Mouse (Mus musculus): ENCODE data around the gene D13Ertd608e.
"Not testable (repeated sequence)": the region's sequence is repeated elsewhere in the genome, so short reads cannot be mapped to it uniquely, and the experiment has no call there.

Gene D13Ertd608e

GRCm38 (mm10) chr13:119835320-119836056 is at the start of gene D13Ertd608e:
TSS of gene D13Ertd608e (plus strand) at chr13:119836006.
- in situ Hi-C loops (cut with MseI, MboI): not testable (repeated sequence)

GRCm38 (mm10) chr13:119789851-119790717 is 45.7 kb upstream of the D13Ertd608e start:
- in situ Hi-C loops (cut with MseI, MboI): no loop called here

GRCm38 (mm10) chr13:119790761-119791579 is 44.8 kb upstream of the D13Ertd608e start, which contains the start of gene Zfp131:
TSS of gene Zfp131 (minus strand) at chr13:119790889.
- in situ Hi-C loops (cut with MseI, MboI): no loop called here

- in situ Hi-C loops (cut with MseI, MboI): no loop called here
Observed at GRCm38 (mm10) chr13:119791580-119792135, 44.1 kb upstream of the D13Ertd608e start.

- in situ Hi-C loops (cut with MseI, MboI): no loop called here
Observed at GRCm38 (mm10) chr13:119792791-119793404, 42.9 kb upstream of the D13Ertd608e start.

- in situ Hi-C loops (cut with MseI, MboI): no loop called here
Observed at GRCm38 (mm10) chr13:119797656-119798055, 38.1 kb upstream of the D13Ertd608e start.

GRCm38 (mm10) chr13:119808937-119809336 is 26.9 kb upstream of the D13Ertd608e start:
- in situ Hi-C loops (cut with MseI, MboI): no loop called here

GRCm38 (mm10) chr13:119810031-119810430 is 25.8 kb upstream of the D13Ertd608e start:
- in situ Hi-C loops (cut with MseI, MboI): no loop called here

GRCm38 (mm10) chr13:119816798-119817197 is 19.0 kb upstream of the D13Ertd608e start:
- in situ Hi-C loops (cut with MseI, MboI): no loop called here

- in situ Hi-C loops (cut with MseI, MboI): no loop called here
Observed at GRCm38 (mm10) chr13:119817579-119818206, 18.1 kb upstream of the D13Ertd608e start.

GRCm38 (mm10) chr13:119830116-119830515 is 5.7 kb upstream of the D13Ertd608e start, which contains the start of gene AF067063:
TSS of gene AF067063 (minus strand) at chr13:119830216.
- in situ Hi-C loops (cut with MseI, MboI): not testable (repeated sequence)

GRCm38 (mm10) chr13:119836324-119836811 is 562 bp downstream of the D13Ertd608e start:
- in situ Hi-C loops (cut with MseI, MboI): not testable (repeated sequence)

GRCm38 (mm10) chr13:119837719-119838337 is 2.0 kb downstream of the D13Ertd608e start:
- in situ Hi-C loops (cut with MseI, MboI): not testable (repeated sequence)

GRCm38 (mm10) chr13:119839982-119840381 is 4.2 kb downstream of the D13Ertd608e start:
- in situ Hi-C loops (cut with MseI, MboI): not testable (repeated sequence)

GRCm38 (mm10) chr13:119862399-119862798 is 26.6 kb downstream of the D13Ertd608e start:
- in situ Hi-C loops (cut with MseI, MboI): not testable (repeated sequence)

- in situ Hi-C loops (cut with MseI, MboI): not testable (repeated sequence)
Observed at GRCm38 (mm10) chr13:119864395-119864999, 28.7 kb downstream of the D13Ertd608e start.

- in situ Hi-C loops (cut with MseI, MboI): not testable (repeated sequence)
Observed at GRCm38 (mm10) chr13:119886896-119887295, 51.1 kb downstream of the D13Ertd608e start.

- in situ Hi-C loops (cut with MseI, MboI): not testable (repeated sequence)
Observed at GRCm38 (mm10) chr13:119894685-119895084, 58.9 kb downstream of the D13Ertd608e start, which contains the start of gene Tcstv1. TSS of gene Tcstv1 (minus strand) at chr13:119894785.

Measured in mouse trophoblast stem cell (cell line).